Mouse (Mus musculus) Muller cell, postnatal 12 days (primary cell): ENCODE measurements at regions not wholly inside any gene's neighbourhood (a gene's known extent, or its start where the extent isn't known, plus 50 kb on each side); places are given as distances from the start of the nearest gene placed in this dataset.
A peak's percentile ranks its signal among the peaks of the same experiment; 100 is the strongest.

Experiments
- DNase-seq: peaks from one replicate; pipeline ENCODE4 v3.0.0-alpha.2; 2015; ENCODE audit errors: inconsistent ontology term

- DNase-seq, result no peak
Measured at GRCm38 (mm10) chr9:49954601-49955000, 155.9 kb upstream of the Ncam1 start.

GRCm38 (mm10) chr9:49950321-49950720, 151.6 kb upstream of the Ncam1 start:
- DNase-seq, result peak; percentile 89

GRCm38 (mm10) chr9:49948546-49948945, 149.8 kb upstream of the Ncam1 start:
- no peak for DNase-seq

- no peak for DNase-seq
Measured at GRCm38 (mm10) chr9:49946857-49947256, 148.1 kb upstream of the Ncam1 start.

- DNase-seq, result no peak
Measured at GRCm38 (mm10) chr9:49935555-49936376, 137.0 kb upstream of the Ncam1 start.

- peak; percentile 69 for DNase-seq
Measured at GRCm38 (mm10) chr9:49928041-49928656, 129.4 kb upstream of the Ncam1 start.

- DNase-seq, result peak; percentile 94
Measured at GRCm38 (mm10) chr9:49927281-49927680, 128.6 kb upstream of the Ncam1 start.

- DNase-seq, result no peak
Measured at GRCm38 (mm10) chr9:49925796-49926195, 127.1 kb upstream of the Ncam1 start.

GRCm38 (mm10) chr9:49923981-49924501, 125.3 kb upstream of the Ncam1 start:
- peak; percentile 96 for DNase-seq

- peak; percentile 59 for DNase-seq
Measured at GRCm38 (mm10) chr9:49922770-49923169, 124.0 kb upstream of the Ncam1 start.

- DNase-seq, result peak; percentile 36
Measured at GRCm38 (mm10) chr9:49922162-49922561, 123.4 kb upstream of the Ncam1 start.

GRCm38 (mm10) chr9:49921306-49921705, 122.6 kb upstream of the Ncam1 start:
- no peak for DNase-seq

- DNase-seq, result peak; percentile 68
Measured at GRCm38 (mm10) chr9:49915046-49915719, 116.5 kb upstream of the Ncam1 start.

- DNase-seq, result no peak
Measured at GRCm38 (mm10) chr9:49913677-49914076, 115.0 kb upstream of the Ncam1 start.

GRCm38 (mm10) chr9:49912306-49912705, 113.6 kb upstream of the Ncam1 start:
- no peak for DNase-seq

- no peak for DNase-seq
Measured at GRCm38 (mm10) chr9:49906306-49906705, 107.6 kb upstream of the Ncam1 start.

- no peak for DNase-seq
Measured at GRCm38 (mm10) chr9:49905703-49906102, 107.0 kb upstream of the Ncam1 start.

GRCm38 (mm10) chr9:49898947-49899346, 100.2 kb upstream of the Ncam1 start:
- DNase-seq, result no peak

- peak; percentile 68 for DNase-seq
Measured at GRCm38 (mm10) chr9:49884516-49885343, 86.0 kb upstream of the Ncam1 start.

GRCm38 (mm10) chr9:49879361-49880128, 80.8 kb upstream of the Ncam1 start:
- DNase-seq, result no peak

- DNase-seq, result peak; percentile 79
Measured at GRCm38 (mm10) chr9:49874881-49875280, 76.2 kb upstream of the Ncam1 start.
